Mouse (Mus musculus): ENCODE measurements around the gene Rcvrn.

- no peak for TF ChIP-seq EP300 (optimal IDR thresholded peaks at IDR 0.05)
- no peak for TF ChIP-seq CTCF (IDR thresholded peaks at IDR 0.05; ENCODE audit: low read depth)
These were observed 40.6 kb upstream of the Rcvrn start for GRCm38 (mm10) chr11:67654514-67654913.
